Mouse (Mus musculus) neural tube, embryonic 15.5 days (tissue): ENCODE results near the gene Lrrc36. TPM values are rescaled to one million over a fixed set of nuclear protein-coding genes. Genes with fewer than 3 reads are reported as not detected.

Experiments
- ATAC-seq: fragments of 200-750 bp; cut with Nextera tagmentation; 2 replicates; pipeline ENCODE4 v1.8.0; 2017; ENCODE audit warnings: mild to moderate bottlenecking, moderate TSS enrichment, moderate library complexity; ENCODE audit not compliant: low FRiP score
- H3K27ac ChIP-seq: fragments of 300-500 bp; sonication (generic); replicated peaks from 2 replicates; pipeline ENCODE4 v1.5.1; 2015; ENCODE audit warnings: mild to moderate bottlenecking, inconsistent platforms
- H3K27me3 ChIP-seq: fragments of 300-500 bp; sonication (generic); replicated peaks from 2 replicates; pipeline ENCODE4 v1.6.1; 2015; ENCODE audit warnings: inconsistent platforms
- H3K36me3 ChIP-seq: fragments of 300-500 bp; sonication (generic); 2 replicates; pipeline ENCODE4 v1.6.1; 2015; ENCODE audit warnings: inconsistent platforms
- H3K4me1 ChIP-seq: fragments of 300-500 bp; sonication (generic); 2 replicates; pipeline ENCODE4 v1.6.1; 2015; ENCODE audit warnings: inconsistent platforms
- H3K4me2 ChIP-seq: fragments of 300-500 bp; sonication (generic); 2 replicates; pipeline ENCODE4 v1.6.1; 2015; ENCODE audit warnings: inconsistent platforms, mild to moderate bottlenecking, moderate library complexity
- H3K4me3 ChIP-seq: fragments of 300-500 bp; sonication (generic); replicated peaks from 2 replicates; pipeline ENCODE4 v1.5.1; 2015; ENCODE audit warnings: mild to moderate bottlenecking, inconsistent platforms
- H3K9ac ChIP-seq: fragments of 300-500 bp; sonication (generic); replicated peaks from 2 replicates; pipeline ENCODE4 v1.6.1; 2015; ENCODE audit warnings: mild to moderate bottlenecking, inconsistent platforms
- H3K9me3 ChIP-seq: fragments of 300-500 bp; sonication (generic); replicated peaks from 2 replicates; pipeline ENCODE4 v1.6.1; 2016; ENCODE audit warnings: inconsistent platforms
- whole genome bisulfite sequencing: fragments of 180-500 bp; shearing (Covaris S2); methylation state at CpG from one replicate; pipeline ENCODE4 v1.1.7; 2015; ENCODE audit warnings: mixed read lengths; 5-methylcytosine and 5-hydroxymethylcytosine counted together
- polyA plus RNA-seq: library from polyadenylated mRNA; unstranded; fragments of >200 nt; fragmentation: Nextera tagmentation; extraction: Ambion mirVana; gene quantifications from 2 replicates; pipeline ENCODE4 v1.2.1, GENCODE M21; 2015

Lrrc36 gene
- polyA plus RNA-seq, 1 experiment from 2014 or later, result 0.23 TPM

DNA sequence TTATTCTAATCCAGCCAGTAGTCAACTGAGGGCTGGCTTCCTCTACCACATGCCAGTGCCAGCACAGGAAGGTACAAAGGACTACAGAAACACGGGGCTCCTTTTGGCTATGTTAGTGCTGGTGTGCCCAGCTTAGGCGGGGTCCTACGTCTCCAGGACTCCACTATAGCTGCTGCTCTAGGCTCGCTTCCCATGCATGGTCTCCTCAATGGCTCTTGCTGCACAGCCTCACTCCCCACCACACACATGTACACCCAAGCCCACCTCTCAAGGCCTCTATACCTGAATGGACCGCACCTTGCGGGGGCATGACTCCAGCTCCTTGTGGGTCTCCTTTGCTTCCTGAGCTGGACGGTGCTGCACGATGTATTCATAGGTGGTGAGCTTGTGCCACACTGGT, 62.4 kb downstream of the Lrrc36 start:
- Histone ChIP-seq H3K9ac (no peak overlapping the region), H3K36me3 (peaks cover 2% of the 10 kb centered on the region; the same call in 1 of the 2 replicates), H3K4me1 (peaks cover 41% of the 10 kb centered on the region), H3K4me2 (no peak overlapping the region), H3K4me3 (no peak overlapping the region), H3K27ac (no peak overlapping the region), H3K9me3 (no peaks in the 10 kb centered on the region), H3K27me3 (peaks cover 5% of the 10 kb centered on the region; the same call in 1 of the 2 replicates)
- 92% methylated on average over 8 of the region's 8 CpGs for WGBS
- ATAC-seq, result no peak

DNA sequence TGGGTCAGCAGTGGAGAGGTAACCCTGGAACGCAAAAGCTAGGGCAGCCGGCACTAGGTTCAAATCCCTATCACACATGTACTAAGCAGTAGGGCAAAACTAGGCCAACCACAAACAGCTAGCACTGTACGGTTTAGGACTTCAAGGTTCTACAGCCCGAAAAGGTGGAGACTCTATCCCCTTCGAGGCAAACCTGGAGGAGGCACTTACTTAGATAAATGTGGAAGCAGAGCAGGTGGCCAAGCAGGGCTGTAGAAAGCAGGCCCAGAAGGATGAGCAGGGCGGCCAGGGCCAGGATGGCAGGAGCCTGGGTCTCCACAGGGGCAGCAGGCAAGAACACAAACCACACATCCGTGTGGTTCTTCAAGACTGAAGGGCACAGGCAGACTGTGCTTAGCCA, 62.8 kb downstream of the Lrrc36 start:
- H3K4me2 ChIP-seq, result no peak overlapping the region
- H3K9me3 ChIP-seq, result no peaks in the 10 kb centered on the region
- H3K9ac ChIP-seq, result no peak overlapping the region
- H3K36me3 ChIP-seq, result peaks cover 2% of the 10 kb centered on the region; the same call in 1 of the 2 replicates
- 95% methylated on average over 7 of the region's 7 CpGs for WGBS
- no peak overlapping the region for H3K27ac ChIP-seq
- peaks cover 38% of the 10 kb centered on the region for H3K4me1 ChIP-seq
- no peak for ATAC-seq
- H3K4me3 ChIP-seq, result no peak overlapping the region
- H3K27me3 ChIP-seq, result peaks cover 5% of the 10 kb centered on the region; the same call in 1 of the 2 replicates

DNA sequence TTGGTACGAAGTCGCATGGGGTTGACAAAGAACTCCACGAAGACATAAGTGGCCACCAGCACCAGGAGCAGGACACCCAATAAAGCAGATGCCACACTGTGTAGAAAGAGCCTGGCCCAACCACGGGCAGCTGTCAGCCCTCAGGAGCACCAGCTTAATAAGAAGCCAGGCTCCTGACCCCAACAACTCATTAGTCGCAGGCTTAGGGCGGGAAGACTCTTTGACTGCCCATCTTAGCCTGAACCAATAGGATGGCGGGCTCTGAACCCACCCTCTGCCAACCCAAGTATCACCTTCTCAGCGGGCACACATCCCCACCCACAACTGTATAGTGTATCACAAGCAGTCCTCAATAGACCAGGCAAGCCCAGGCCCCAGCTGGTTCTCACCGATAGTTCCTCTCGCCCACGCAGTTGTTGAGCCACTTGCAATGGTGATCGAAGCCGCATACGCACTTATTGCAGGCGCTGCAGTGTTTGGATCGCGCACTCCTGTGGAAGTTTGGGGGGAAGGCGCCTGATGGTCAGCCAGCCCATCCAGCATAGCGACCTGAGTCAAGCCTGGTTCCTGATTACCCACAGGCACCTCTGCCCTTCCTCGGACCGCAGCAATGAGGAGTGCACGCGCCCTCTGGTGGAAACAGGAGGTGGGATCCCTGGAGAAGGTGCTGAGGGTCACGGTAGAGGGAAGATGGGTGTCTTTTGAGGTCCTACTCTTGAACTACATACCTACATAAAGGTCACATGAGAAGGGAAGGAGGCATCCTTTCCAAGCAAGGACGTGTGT, 63.5 kb downstream of the Lrrc36 start:
- Histone ChIP-seq H3K9me3 (no peaks in the 10 kb centered on the region), H3K27ac (no peak overlapping the region), H3K4me3 (no peak overlapping the region), H3K27me3 (peaks cover 5% of the 10 kb centered on the region; the same call in 1 of the 2 replicates), H3K36me3 (peaks cover 2% of the 10 kb centered on the region; the same call in 1 of the 2 replicates), H3K9ac (no peak overlapping the region), H3K4me2 (no peak overlapping the region), H3K4me1 (peaks cover 32% of the 10 kb centered on the region)
- 40% methylated on average over 25 of the region's 25 CpGs for WGBS
- no peak for ATAC-seq

DNA sequence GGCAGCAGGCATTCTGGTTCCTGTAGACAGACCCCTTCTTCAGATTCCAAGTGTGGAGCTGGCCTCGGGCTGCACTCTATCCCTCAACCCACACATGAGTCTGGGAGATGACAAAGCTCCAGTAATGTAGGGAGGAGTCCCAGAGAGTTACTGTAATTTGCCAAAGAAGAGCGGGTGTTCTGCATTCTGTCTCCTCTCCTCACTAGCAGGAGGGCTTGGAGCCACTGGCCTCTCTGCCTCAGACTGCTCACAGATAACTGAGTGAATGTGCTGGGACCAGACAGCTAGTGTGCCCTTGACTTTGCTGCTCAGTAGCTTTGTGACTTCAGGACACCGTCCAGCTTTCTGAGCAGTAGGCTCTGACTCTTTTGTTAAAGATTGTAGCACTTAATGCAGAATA, 64.4 kb downstream of the Lrrc36 start:
- Histone ChIP-seq H3K9me3 (no peaks in the 10 kb centered on the region), H3K27me3 (peaks cover 5% of the 10 kb centered on the region; the same call in 1 of the 2 replicates), H3K36me3 (peaks cover 2% of the 10 kb centered on the region; the same call in 1 of the 2 replicates), H3K9ac (no peak overlapping the region), H3K4me2 (no peak overlapping the region), H3K27ac (no peak overlapping the region), H3K4me3 (no peak overlapping the region), H3K4me1 (peaks cover 28% of the 10 kb centered on the region)
- 75% methylated on average over 3 of the region's 3 CpGs for WGBS
- no peak for ATAC-seq

DNA sequence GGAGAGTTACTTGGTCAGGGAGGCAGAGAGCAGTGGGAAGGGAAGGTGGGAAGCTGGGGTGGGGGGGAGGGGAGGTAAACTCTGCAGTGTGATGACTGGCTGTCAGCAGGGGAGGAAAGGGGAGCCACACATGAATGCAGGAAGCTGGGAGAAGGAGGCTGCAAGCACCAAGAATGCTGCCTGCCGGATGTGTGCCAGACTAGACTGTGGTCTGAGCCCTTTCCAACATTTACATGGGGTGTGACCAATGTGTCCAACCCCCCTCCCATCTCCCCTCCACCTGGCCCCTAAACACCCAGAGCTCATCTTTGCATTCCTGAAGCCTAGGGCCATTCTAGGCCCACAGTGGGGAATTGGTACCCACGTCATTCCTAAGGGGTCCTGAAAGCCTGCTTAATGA, 67.6 kb downstream of the Lrrc36 start:
- H3K9me3 ChIP-seq, result no peaks in the 10 kb centered on the region
- peaks cover 12% of the 10 kb centered on the region; the same call in 1 of the 2 replicates for H3K4me1 ChIP-seq
- no peak for ATAC-seq
- peaks cover 9% of the 10 kb centered on the region; the same call in 1 of the 2 replicates for H3K36me3 ChIP-seq
- WGBS, result 22% methylated on average over 2 of the region's 2 CpGs
- H3K4me2 ChIP-seq, result no peak overlapping the region
- H3K27ac ChIP-seq, result no peak overlapping the region
- H3K4me3 ChIP-seq, result no peak overlapping the region
- no peak overlapping the region for H3K9ac ChIP-seq
- H3K27me3 ChIP-seq, result no peaks in the 10 kb centered on the region

DNA sequence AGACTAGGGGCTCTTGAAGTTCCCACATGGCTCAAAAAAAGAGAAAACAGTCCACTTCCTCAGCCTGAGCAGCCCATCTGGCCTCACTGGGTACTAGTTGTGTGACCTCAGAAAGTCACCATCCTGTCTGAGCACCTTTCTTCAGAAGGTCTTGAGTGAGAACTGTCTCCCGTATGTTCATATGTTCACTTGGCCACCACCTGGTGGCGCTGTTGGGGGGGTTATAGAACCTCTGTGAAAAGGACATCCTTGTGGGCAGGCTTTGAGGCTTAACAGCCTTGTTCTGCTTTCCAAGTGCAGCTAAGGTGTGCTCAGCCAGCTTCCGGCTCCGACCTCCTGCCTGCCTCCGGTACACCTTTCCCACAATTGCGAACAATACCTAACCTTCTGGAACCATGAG, 68.1 kb downstream of the Lrrc36 start:
- peaks cover 12% of the 10 kb centered on the region; the same call in 1 of the 2 replicates for H3K4me1 ChIP-seq
- no peaks in the 10 kb centered on the region for H3K9me3 ChIP-seq
- no peak overlapping the region for H3K4me2 ChIP-seq
- ATAC-seq, result no peak
- H3K9ac ChIP-seq, result no peak overlapping the region
- H3K36me3 ChIP-seq, result peaks cover 9% of the 10 kb centered on the region; the same call in 1 of the 2 replicates
- no peaks in the 10 kb centered on the region for H3K27me3 ChIP-seq
- no peak overlapping the region for H3K4me3 ChIP-seq
- no peak overlapping the region for H3K27ac ChIP-seq
- WGBS, result 71% methylated on average over 6 of the region's 6 CpGs

DNA sequence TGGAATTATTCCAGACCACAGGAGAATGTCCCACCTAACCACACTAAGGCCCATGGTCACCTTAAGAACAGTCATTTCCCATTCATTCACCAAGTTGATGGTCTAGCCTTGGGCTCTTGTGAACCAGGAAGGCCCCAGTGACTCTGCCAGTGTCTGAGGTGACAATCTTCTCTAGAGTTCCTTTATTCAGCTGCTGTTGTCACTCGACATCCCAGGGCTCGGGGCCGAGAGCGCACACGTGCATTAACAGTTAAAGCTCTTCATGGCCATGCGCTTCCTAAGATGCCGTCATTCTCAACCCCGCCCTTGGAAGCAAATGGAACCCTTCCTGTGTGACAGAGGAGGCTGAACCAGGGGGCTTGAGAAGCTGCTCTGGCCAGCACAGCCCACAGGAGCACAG, 68.8 kb downstream of the Lrrc36 start:
- Histone ChIP-seq H3K27me3 (no peaks in the 10 kb centered on the region), H3K4me3 (no peak overlapping the region), H3K4me1 (peaks cover 9% of the 10 kb centered on the region; the same call in 1 of the 2 replicates), H3K4me2 (no peak overlapping the region), H3K27ac (no peak overlapping the region), H3K36me3 (peaks cover 9% of the 10 kb centered on the region; the same call in 1 of the 2 replicates), H3K9me3 (no peaks in the 10 kb centered on the region), H3K9ac (no peak overlapping the region)
- no peak for ATAC-seq
- WGBS, result 85% methylated on average over 8 of the region's 8 CpGs

DNA sequence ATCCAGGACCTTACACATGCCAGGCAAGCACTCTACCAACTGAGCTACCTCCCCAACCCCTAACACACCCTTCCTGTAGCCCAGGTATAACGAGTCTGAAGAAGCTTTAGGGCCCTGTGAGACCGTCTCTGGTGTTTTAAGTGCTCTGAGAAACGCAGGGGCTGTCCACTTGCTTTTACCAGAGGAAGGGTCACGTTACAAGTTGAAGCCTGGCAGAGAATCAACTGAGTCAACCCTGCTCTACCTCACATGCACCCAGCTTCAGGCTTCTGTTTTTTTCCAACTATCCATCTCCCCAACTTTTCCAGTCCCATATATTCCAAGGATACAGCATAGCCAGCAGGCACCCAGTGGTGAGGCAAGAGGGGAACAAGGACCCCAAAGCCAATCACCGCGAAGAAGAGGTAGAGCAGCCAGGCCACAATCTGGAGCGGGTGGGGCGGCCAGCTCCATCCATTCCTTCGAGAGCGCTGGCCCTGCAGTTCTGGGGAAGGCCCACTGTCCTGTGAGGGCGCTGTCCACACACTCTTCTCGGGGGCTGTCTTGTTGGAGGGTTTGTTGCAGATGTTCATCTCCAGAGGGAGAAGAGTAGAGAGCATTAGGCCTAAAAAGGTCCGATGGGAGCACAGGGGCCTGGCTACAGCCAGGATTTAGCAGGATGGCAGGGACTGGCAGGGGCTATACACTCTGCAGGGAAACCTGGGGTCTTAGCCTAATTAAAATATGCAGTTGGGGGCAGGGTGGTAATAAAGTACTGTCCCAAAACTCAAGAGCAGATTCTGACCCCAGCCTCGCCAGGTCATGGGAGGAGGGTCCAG, 70.0 kb downstream of the Lrrc36 start:
- peak; percentile 19; the same call in 1 of the 2 replicates for ATAC-seq
- no peaks in the 10 kb centered on the region for H3K27me3 ChIP-seq
- WGBS, result 34% methylated on average over 14 of the region's 14 CpGs
- no peak overlapping the region for H3K9ac ChIP-seq
- H3K4me3 ChIP-seq, result no peak overlapping the region
- H3K4me2 ChIP-seq, result no peak overlapping the region
- H3K27ac ChIP-seq, result no peak overlapping the region
- no peaks in the 10 kb centered on the region for H3K9me3 ChIP-seq
- H3K4me1 ChIP-seq, result peaks cover 9% of the 10 kb centered on the region; the same call in 1 of the 2 replicates
- H3K36me3 ChIP-seq, result peaks cover 9% of the 10 kb centered on the region; the same call in 1 of the 2 replicates

DNA sequence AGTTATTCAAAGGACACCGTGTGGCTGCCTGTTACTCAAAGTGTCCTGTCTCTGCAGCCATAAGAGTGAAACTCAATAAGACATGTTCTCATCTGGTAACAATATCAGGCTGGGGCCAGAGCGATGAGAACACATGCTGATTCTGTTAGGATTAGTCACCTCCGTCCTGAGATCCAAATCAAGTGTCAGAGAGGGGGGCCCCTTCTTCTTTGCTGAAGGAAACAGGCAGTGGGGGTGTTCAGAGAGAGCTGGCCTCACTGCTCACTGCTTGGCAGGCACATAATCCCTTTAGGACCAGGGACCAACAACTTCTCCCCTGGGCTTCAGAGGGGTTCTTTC, 70.6 kb downstream of the Lrrc36 start:
- no peak overlapping the region for H3K4me3 ChIP-seq
- H3K9me3 ChIP-seq, result no peaks in the 10 kb centered on the region
- WGBS, result 34% methylated on average over 3 of the region's 3 CpGs
- peaks cover 9% of the 10 kb centered on the region; the same call in 1 of the 2 replicates for H3K4me1 ChIP-seq
- peaks cover 9% of the 10 kb centered on the region; the same call in 1 of the 2 replicates for H3K36me3 ChIP-seq
- H3K27ac ChIP-seq, result 0 out of 2 replicates have a peak overlapping the region, but pooled peaks have one; percentile 18
- H3K9ac ChIP-seq, result no peak overlapping the region
- H3K4me2 ChIP-seq, result no peak overlapping the region
- ATAC-seq, result peak; percentile 18; the same call in 1 of the 2 replicates
- no peaks in the 10 kb centered on the region for H3K27me3 ChIP-seq

DNA sequence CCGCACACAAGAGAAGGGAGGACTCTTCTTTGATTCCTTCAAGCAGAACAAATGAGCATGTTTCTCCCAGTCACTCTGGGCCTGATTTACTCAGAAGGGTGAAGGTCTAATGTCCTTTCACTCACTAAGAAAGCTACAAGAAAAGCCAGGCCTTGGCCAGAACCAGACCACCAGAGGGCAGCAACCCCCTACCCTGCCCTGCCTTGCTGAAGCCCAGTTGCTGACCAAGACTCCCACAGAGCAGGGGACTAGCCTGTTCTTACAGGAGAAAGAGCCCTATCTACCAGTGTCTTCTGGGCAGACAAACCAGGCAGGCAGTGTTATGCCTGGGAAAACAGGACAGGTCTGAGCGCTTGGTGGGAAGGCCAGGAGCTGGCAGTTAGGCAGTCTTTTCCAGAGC, 71.0 kb downstream of the Lrrc36 start:
- H3K4me1 ChIP-seq, result peaks cover 9% of the 10 kb centered on the region; the same call in 1 of the 2 replicates
- no peak overlapping the region for H3K9ac ChIP-seq
- H3K9me3 ChIP-seq, result no peaks in the 10 kb centered on the region
- 20% methylated on average over 2 of the region's 2 CpGs for WGBS
- H3K4me3 ChIP-seq, result no peak overlapping the region
- no peak overlapping the region for H3K4me2 ChIP-seq
- ATAC-seq, result peak; percentile 54; the same call in 1 of the 2 replicates
- peaks cover 9% of the 10 kb centered on the region; the same call in 1 of the 2 replicates for H3K36me3 ChIP-seq
- no peaks in the 10 kb centered on the region for H3K27me3 ChIP-seq
- no peak overlapping the region for H3K27ac ChIP-seq

DNA sequence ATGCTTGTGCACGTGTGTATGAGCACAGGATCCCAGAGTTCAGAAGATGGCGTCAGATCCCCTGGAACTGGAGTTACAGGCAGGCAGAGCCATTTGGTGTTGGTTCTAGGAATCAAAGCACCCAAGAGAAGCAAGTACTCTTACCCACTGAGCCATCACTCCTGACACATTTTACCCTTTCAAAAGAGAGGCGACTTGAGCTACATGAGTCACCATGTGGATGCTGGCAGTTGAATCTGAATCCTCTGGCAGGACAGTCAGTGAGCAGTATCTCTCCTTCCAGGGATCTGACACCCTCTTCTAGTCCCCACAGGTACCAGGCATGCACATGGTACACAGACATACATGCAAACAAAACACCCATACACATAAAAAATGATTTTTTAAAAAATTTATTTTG, 74.7 kb downstream of the Lrrc36 start:
- ATAC-seq, result no peak
- 0 out of 2 replicates have a peak, but pooled peaks cover 6% of the 10 kb centered on the region for H3K36me3 ChIP-seq
- WGBS, result 68% methylated on average over 3 of the region's 3 CpGs
- no peak overlapping the region for H3K9ac ChIP-seq
- no peak overlapping the region for H3K27ac ChIP-seq
- peaks cover 9% of the 10 kb centered on the region; the same call in 1 of the 2 replicates for H3K4me1 ChIP-seq
- no peak overlapping the region for H3K4me2 ChIP-seq
- H3K9me3 ChIP-seq, result no peaks in the 10 kb centered on the region
- H3K4me3 ChIP-seq, result no peak overlapping the region
- no peaks in the 10 kb centered on the region for H3K27me3 ChIP-seq
